11 mouse cellular contexts compared by ENCODE assay signal in genomic region chr2:153612594-153613281, GRCm38 (mm10). TPM values are rescaled to one million over a fixed set of nuclear protein-coding genes. Genes with fewer than 3 reads are reported as not detected.
DNase-seq lines count a peak whose midpoint lies in the region; ATAC-seq lines count a peak whose summit lies in the region.
"Had no signal": no experiment of that assay in that cellular context is flagged by ENCODE, and none has a peak within 500 bp of the region (broad histone marks: within the 10 kb centered on the region; RNA-seq: fewer than 3 reads in every experiment).

No protein-coding gene starts in this region.

- peaks cover 22% of the 10 kb centered on the region for H3K4me1 ChIP-seq in neural tube, embryonic 13.5 days (replicated peaks)
- H3K4me1 ChIP-seq in midbrain, embryonic 16.5 days (ENCODE audit: control insufficient read depth, insufficient read depth, low read length): peaks cover 21% of the 10 kb centered on the region

- no peak overlapping the region for H3K4me2 ChIP-seq in neural tube, embryonic 13.5 days
- H3K4me2 ChIP-seq in midbrain, embryonic 16.5 days (ENCODE audit: low read length): no peak overlapping the region

- peak; percentile 94 for DNase-seq in heart, adult 11 months
- no peak for DNase-seq in heart, postnatal 36 days
- no peak for DNase-seq in neural tube, embryonic 10.5 days (ENCODE audit: extremely low spot score, low spot score)
- peak; percentile 42 for DNase-seq in heart, postnatal 4 days
- no peak for DNase-seq in thymus, postnatal 14 days
- DNase-seq in left cerebral cortex, postnatal 4 days: no peak
- DNase-seq: adrenal gland, postnatal 10 days; cerebellum, postnatal 10 days; liver, postnatal 0 days had no signal

- H3K9me3 ChIP-seq in neural tube, embryonic 13.5 days: no peaks in the 10 kb centered on the region
- no peaks in the 10 kb centered on the region for H3K9me3 ChIP-seq in midbrain, embryonic 16.5 days (replicated peaks; ENCODE audit: control insufficient read depth, low read length, poor library complexity, severe bottlenecking)

- no peaks in the 10 kb centered on the region for H3K27me3 ChIP-seq in neural tube, embryonic 13.5 days
- no peaks in the 10 kb centered on the region for H3K27me3 ChIP-seq in midbrain, embryonic 16.5 days (ENCODE audit: control insufficient read depth, insufficient read depth, low read depth, low read length)

- no peak for ATAC-seq in neural tube, embryonic 13.5 days (ENCODE audit: low read depth)
- ATAC-seq in midbrain, embryonic 16.5 days: peak; percentile 15; the same call in 1 of the 2 replicates
- ATAC-seq: liver, postnatal 0 days had no signal

- H3K27ac ChIP-seq in neural tube, embryonic 13.5 days (replicated peaks): no peak overlapping the region
- H3K27ac ChIP-seq in midbrain, embryonic 16.5 days (ENCODE audit: low read length): no peak overlapping the region

- H3K36me3 ChIP-seq in neural tube, embryonic 13.5 days: peaks cover 19% of the 10 kb centered on the region
- 0 out of 2 replicates have a peak, but pooled peaks cover under 1% of the 10 kb centered on the region for H3K36me3 ChIP-seq in midbrain, embryonic 16.5 days (ENCODE audit: control insufficient read depth, insufficient read depth, low read length)

- WGBS in neural tube, embryonic 13.5 days: 31% methylated on average over 3 of the region's 3 CpGs
- 23% methylated on average over 3 of the region's 3 CpGs for WGBS in midbrain, embryonic 16.5 days

- intact Hi-C loops in heart, postnatal 36 days (cut with DNase I): no loop called here
- intact Hi-C loops in left cerebral cortex, postnatal 4 days (cut with DNase I): no loop called here

- 0 out of 2 replicates have a peak overlapping the region, but pooled peaks have one; percentile 18 for H3K9ac ChIP-seq in neural tube, embryonic 13.5 days
- 0 out of 2 replicates have a peak overlapping the region, but pooled peaks have one; percentile 4 for H3K9ac ChIP-seq in midbrain, embryonic 16.5 days (ENCODE audit: low read depth, low read length)
- H3K9ac ChIP-seq: liver, postnatal 0 days had no signal

- H3K4me3 ChIP-seq in neural tube, embryonic 13.5 days: no peak overlapping the region
- H3K4me3 ChIP-seq in midbrain, embryonic 16.5 days (ENCODE audit: low read depth, low read length): no peak overlapping the region

RNA-seq across cellular contexts. Expression of gene Commd7, which starts 19.8 kb away (rescaled TPM):
- 10 to 100 TPM; 11.0 to 12.2 TPM for total RNA-seq in heart, postnatal 36 days (2021)
- polyA plus RNA-seq in neural tube, embryonic 13.5 days (2015; fragmentation: Nextera tagmentation; extraction: Ambion mirVana): 84.6 and 85.9 TPM in 2 replicates
- 10 to 100 TPM; 21.7 to 25.9 TPM for total RNA-seq in heart, postnatal 4 days (2021)
- 102 and 104 TPM in 2 replicates for polyA plus RNA-seq in midbrain, embryonic 16.5 days (2015; fragmentation: Nextera tagmentation; extraction: Ambion mirVana)
- total RNA-seq in left cerebral cortex, postnatal 4 days (2021): 10 to 100 TPM; 48.2 to 50.9 TPM

RNA-seq across cellular contexts. Expression of gene Dnmt3b, which starts 36.5 kb away (rescaled TPM):
- 1 to 10 TPM; 1.1 to 1.2 TPM for total RNA-seq in heart, postnatal 36 days (2021)
- polyA plus RNA-seq in neural tube, embryonic 13.5 days (2015; fragmentation: Nextera tagmentation; extraction: Ambion mirVana): 3.9 and 4.6 TPM in 2 replicates
- total RNA-seq in heart, postnatal 4 days (2021): 1 to 10 TPM; 3.0 to 3.5 TPM
- polyA plus RNA-seq in midbrain, embryonic 16.5 days (2015; fragmentation: Nextera tagmentation; extraction: Ambion mirVana): 3.0 and 3.5 TPM in 2 replicates
- total RNA-seq in left cerebral cortex, postnatal 4 days (2021): 1 to 10 TPM; 2.8 to 4.0 TPM

Comparison
In these comparisons a context has a peak if more than half of its experiments do, and no peak if none do; other contexts are left out.
1. DNase-seq: peak in heart, adult 11 months (single experiment) and heart, postnatal 4 days (single experiment); none in heart, postnatal 36 days (0 of 2), neural tube, embryonic 10.5 days (single experiment), thymus, postnatal 14 days (single experiment) and left cerebral cortex, postnatal 4 days (single experiment).